Mouse (Mus musculus) lung, adult 2 months (tissue): ENCODE measurements around the gene Dst. TPM values are rescaled to one million over a fixed set of nuclear protein-coding genes. Genes with fewer than 3 reads are reported as not detected.
A peak's percentile ranks its signal among the peaks of the same experiment; 100 is the strongest.

ENCODE experiments used
- DNase-seq: peaks from one replicate; pipeline ENCODE4 v3.0.0; 2022
- H3K4me1 ChIP-seq: fragments of 200-500 bp; 2 replicates; pipeline ENCODE4 v1.6.1; 2011; ENCODE audit warnings: low read length; ENCODE audit not compliant: control insufficient read depth, insufficient read depth
- H3K4me3 ChIP-seq: fragments of 200-500 bp; replicated peaks from 2 replicates; pipeline ENCODE3; 2011; ENCODE audit warnings: low read depth, mild to moderate bottlenecking, control low read depth, low read length; ENCODE audit errors: extremely low read depth
- CTCF ChIP-seq: fragments of 200-500 bp; IDR thresholded peaks from 2 replicates; pipeline ENCODE4 v1.5.1; 2011; ENCODE audit warnings: mild to moderate bottlenecking, low read length, control low read depth; ENCODE audit not compliant: insufficient read depth
- POLR2A ChIP-seq: fragments of 200-500 bp; IDR thresholded peaks from 2 replicates; pipeline ENCODE4 v1.6.1; 2011; ENCODE audit warnings: low read depth, mild to moderate bottlenecking, control low read depth, low read length, borderline replicate concordance; ENCODE audit errors: extremely low read depth
- WGBS: fragments of 180-500 bp; shearing (Covaris S2); methylation state at CpG from one replicate; pipeline ENCODE4 v1.1.7; 2018; 5-methylcytosine and 5-hydroxymethylcytosine counted together
- polyA plus RNA-seq: library from polyadenylated mRNA; depleted of rRNA; stranded (reverse); fragments of >200 nt; gene quantifications from 2 replicates; pipeline ENCODE4 v1.2.3, GENCODE M21; 2012

Gene Dst
- polyA plus RNA-seq, 1 experiment: 55.4 TPM

GRCm38 (mm10) chr1:34096923-34097322, 188.9 kb downstream of the Dst start:
- TF ChIP-seq CTCF (no peak), POLR2A (no peak)
- no peak for DNase-seq
- no peak overlapping the region for H3K4me3 ChIP-seq
- H3K4me1 ChIP-seq: no peaks in the 10 kb centered on the region; the same call in 1 of the 2 replicates
- WGBS: 65% methylated on average over 3 of the region's 3 CpGs

- WGBS: 64% methylated on average over 4 of the region's 4 CpGs
- Histone ChIP-seq H3K4me1 (no peaks in the 10 kb centered on the region; the same call in 1 of the 2 replicates), H3K4me3 (no peak overlapping the region)
- TF ChIP-seq CTCF: peak; percentile 22; the same call in 1 of the 2 replicates
- no peak for TF ChIP-seq POLR2A
- DNase-seq: no peak
Measured at GRCm38 (mm10) chr1:34097640-34098039, 189.6 kb downstream of the Dst start.

- H3K4me1 ChIP-seq: no peaks in the 10 kb centered on the region; the same call in 1 of the 2 replicates
- WGBS: 92% methylated on average over 3 of the region's 3 CpGs
- TF ChIP-seq POLR2A (no peak), CTCF (no peak)
- DNase-seq: no peak
- H3K4me3 ChIP-seq: no peak overlapping the region
Measured at GRCm38 (mm10) chr1:34099439-34099838, 191.4 kb downstream of the Dst start.

GRCm38 (mm10) chr1:34100385-34100784, 192.4 kb downstream of the Dst start:
- no peak for DNase-seq
- WGBS: 71% methylated on average over 4 of the region's 4 CpGs
- TF ChIP-seq CTCF: no peak
- no peak for TF ChIP-seq POLR2A
- Histone ChIP-seq H3K4me3 (no peak overlapping the region), H3K4me1 (no peaks in the 10 kb centered on the region; the same call in 1 of the 2 replicates)

GRCm38 (mm10) chr1:34102604-34103003, 194.6 kb downstream of the Dst start:
- no peak for DNase-seq
- no peaks in the 10 kb centered on the region; the same call in 1 of the 2 replicates for H3K4me1 ChIP-seq
- WGBS: 93% methylated on average over 2 of the region's 2 CpGs
- TF ChIP-seq CTCF (no peak), POLR2A (no peak)
- no peak overlapping the region for H3K4me3 ChIP-seq

GRCm38 (mm10) chr1:34103176-34103575, 195.2 kb downstream of the Dst start:
- Histone ChIP-seq H3K4me3 (no peak overlapping the region), H3K4me1 (no peaks in the 10 kb centered on the region; the same call in 1 of the 2 replicates)
- DNase-seq: no peak
- no peak for TF ChIP-seq CTCF
- no peak for TF ChIP-seq POLR2A
- 74% methylated on average over 3 of the region's 3 CpGs for WGBS

GRCm38 (mm10) chr1:34103713-34104172, 195.7 kb downstream of the Dst start:
- TF ChIP-seq POLR2A (no peak), CTCF (no peak)
- Histone ChIP-seq H3K4me3 (no peak overlapping the region), H3K4me1 (no peaks in the 10 kb centered on the region; the same call in 1 of the 2 replicates)
- WGBS: 11% methylated on average over 3 of the region's 3 CpGs
- no peak for DNase-seq

GRCm38 (mm10) chr1:34104846-34105245, 196.8 kb downstream of the Dst start:
- no peak overlapping the region for H3K4me3 ChIP-seq
- WGBS: 57% methylated on average over 8 of the region's 8 CpGs
- H3K4me1 ChIP-seq: no peaks in the 10 kb centered on the region; the same call in 1 of the 2 replicates
- no peak for DNase-seq
- TF ChIP-seq POLR2A (no peak), CTCF (no peak)

GRCm38 (mm10) chr1:34106606-34107005, 198.6 kb downstream of the Dst start:
- H3K4me1 ChIP-seq: peaks cover 2% of the 10 kb centered on the region; the same call in 1 of the 2 replicates
- WGBS: 73% methylated on average over 8 of the region's 8 CpGs
- H3K4me3 ChIP-seq: no peak overlapping the region
- no peak for DNase-seq
- no peak for TF ChIP-seq CTCF
- TF ChIP-seq POLR2A: no peak

GRCm38 (mm10) chr1:34107076-34107475, 199.1 kb downstream of the Dst start:
- WGBS: 85% methylated on average over 8 of the region's 8 CpGs
- no peak overlapping the region for H3K4me3 ChIP-seq
- peaks cover 2% of the 10 kb centered on the region; the same call in 1 of the 2 replicates for H3K4me1 ChIP-seq
- no peak for DNase-seq
- TF ChIP-seq CTCF (no peak), POLR2A (no peak)

GRCm38 (mm10) chr1:34109599-34110210, 201.7 kb downstream of the Dst start:
- 0 out of 2 replicates have a peak, but pooled peaks cover 2% of the 10 kb centered on the region for H3K4me1 ChIP-seq
- no peak for TF ChIP-seq CTCF
- no peak for TF ChIP-seq POLR2A
- no peak overlapping the region for H3K4me3 ChIP-seq
- DNase-seq: no peak
- 47% methylated on average over 6 of the region's 6 CpGs for WGBS
